Mouse (Mus musculus) cerebellum, adult 2 months (tissue): ENCODE results near the gene 9230102O04Rik.

Source experiments
- CTCF ChIP-seq: fragments of 200-500 bp; IDR thresholded peaks from 2 replicates; pipeline ENCODE4 v1.5.1; 2011; ENCODE audit warnings: low read depth, mild to moderate bottlenecking, control low read depth, low read length, moderate library complexity, borderline replicate concordance; ENCODE audit not compliant: insufficient read depth
- POLR2A ChIP-seq: fragments of 200-500 bp; IDR thresholded peaks from 2 replicates; pipeline ENCODE4 v1.6.1; 2011; ENCODE audit warnings: low read length, control low read depth, borderline replicate concordance; ENCODE audit not compliant: insufficient read depth

DNA sequence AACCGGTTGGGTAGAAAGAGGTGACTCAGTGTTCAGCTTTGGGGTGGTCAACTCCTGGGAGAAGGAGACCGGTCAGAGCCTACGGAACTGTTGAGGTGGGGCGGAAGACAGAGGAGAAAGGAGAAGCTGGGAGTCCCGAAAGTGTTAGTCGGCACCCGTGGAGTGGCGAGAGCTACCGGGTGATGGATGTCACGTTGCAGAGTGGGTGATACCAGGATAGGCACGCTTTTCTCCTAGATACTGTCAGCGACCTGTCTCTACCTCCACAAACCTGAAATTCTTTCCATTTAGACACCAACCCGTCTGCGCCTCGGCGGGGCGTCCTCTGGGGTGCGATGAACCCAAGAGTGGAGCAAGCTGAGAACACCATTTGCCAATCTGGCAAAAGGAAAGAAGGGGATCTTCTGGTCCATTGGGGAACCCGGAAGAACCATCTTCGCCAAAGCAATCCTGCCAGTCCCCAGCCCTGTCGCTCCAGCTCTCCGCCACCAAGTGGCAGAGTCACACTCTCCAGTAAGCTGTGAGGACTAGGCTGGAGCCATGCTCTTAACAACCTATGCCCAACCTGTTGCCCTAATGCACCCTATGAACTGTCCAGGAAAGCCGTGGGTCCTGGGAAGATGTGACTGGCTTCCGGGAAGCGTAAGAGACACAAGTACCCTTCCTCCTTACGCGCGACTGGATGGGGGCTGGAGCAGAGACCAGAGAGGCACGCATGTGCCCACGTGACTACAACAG lies at the start of gene 9230102O04Rik:
- TF ChIP-seq CTCF (no peak), POLR2A (no peak)
